Mouse (Mus musculus) kidney, adult 9 months (tissue): ENCODE results near the gene Krtap1-4.
A peak's percentile ranks its signal among the peaks of the same experiment; 100 is the strongest.
"Not testable (repeated sequence)": the region's sequence is repeated elsewhere in the genome, so short reads cannot be mapped to it uniquely, and the experiment has no call there.

Experiments used
- DNase-seq: peaks from one replicate; pipeline ENCODE4 v3.0.0; 2022

The Krtap1-4 gene

GRCm38 (mm10) chr11:99583245-99583704 is at the start of gene Krtap1-4:
Gene Krtap1-4 (minus strand): TSS chr11:99583654.
- DNase-seq = no peak

GRCm38 (mm10) chr11:99630890-99631289 is 47.4 kb upstream of the Krtap1-4 start:
- DNase-seq = no peak

GRCm38 (mm10) chr11:99628138-99628537 is 44.7 kb upstream of the Krtap1-4 start, which contains the start of gene Krtap4-1:
Gene Krtap4-1 (minus strand): TSS chr11:99628238.
- DNase-seq = no peak

GRCm38 (mm10) chr11:99620335-99620734 is 36.9 kb upstream of the Krtap1-4 start, which contains the start of gene Gm11562:
Gene Gm11562 (minus strand): TSS chr11:99620435.
- no peak for DNase-seq

GRCm38 (mm10) chr11:99614796-99615363 is 31.4 kb upstream of the Krtap1-4 start, which contains the start of gene Krtap2-4:
Gene Krtap2-4 (minus strand): TSS chr11:99614846.
- no peak for DNase-seq

- DNase-seq = not testable (repeated sequence)
Observed at GRCm38 (mm10) chr11:99610089-99610488, 26.6 kb upstream of the Krtap1-4 start, which contains the start of gene Gm11937. Gene Gm11937 (minus strand): TSS chr11:99610189.

- no peak for DNase-seq
Observed at GRCm38 (mm10) chr11:99609126-99609525, 25.7 kb upstream of the Krtap1-4 start.

GRCm38 (mm10) chr11:99603208-99603607 is 19.8 kb upstream of the Krtap1-4 start, which contains the start of gene Gm11938:
Gene Gm11938 (minus strand): TSS chr11:99603308.
- DNase-seq = not testable (repeated sequence)

GRCm38 (mm10) chr11:99597742-99598141 is 14.3 kb upstream of the Krtap1-4 start, which contains the start of gene Krtap9-3:
Gene Krtap9-3 (minus strand): TSS chr11:99598105.
- DNase-seq = not testable (repeated sequence)

- no peak for DNase-seq
Observed at GRCm38 (mm10) chr11:99590981-99591380, 7.5 kb upstream of the Krtap1-4 start, which contains the start of gene Krtap1-3. Gene Krtap1-3 (minus strand): TSS chr11:99591339.

GRCm38 (mm10) chr11:99585096-99585495 is 1.6 kb upstream of the Krtap1-4 start:
- DNase-seq = no peak

- no peak for DNase-seq
Observed at GRCm38 (mm10) chr11:99581564-99581963, 1.9 kb downstream of the Krtap1-4 start.

- no peak for DNase-seq
Observed at GRCm38 (mm10) chr11:99581051-99581450, 2.4 kb downstream of the Krtap1-4 start.

GRCm38 (mm10) chr11:99580636-99581035 is 2.8 kb downstream of the Krtap1-4 start, which contains the start of gene Krtap1-5:
Gene Krtap1-5 (minus strand): TSS chr11:99581016.
- DNase-seq = no peak

GRCm38 (mm10) chr11:99574106-99574505 is 9.3 kb downstream of the Krtap1-4 start:
- peak; percentile 61 for DNase-seq

- no peak for DNase-seq
Observed at GRCm38 (mm10) chr11:99573164-99573563, 10.3 kb downstream of the Krtap1-4 start.

GRCm38 (mm10) chr11:99566530-99566929 is 16.9 kb downstream of the Krtap1-4 start, which contains the start of gene Krtap3-1:
Gene Krtap3-1 (minus strand): TSS chr11:99566630.
- no peak for DNase-seq

GRCm38 (mm10) chr11:99562580-99562979 is 20.9 kb downstream of the Krtap1-4 start:
- DNase-seq = no peak

- DNase-seq = no peak
Observed at GRCm38 (mm10) chr11:99559366-99559765, 24.1 kb downstream of the Krtap1-4 start, which contains the start of gene Gm11939. Gene Gm11939 (minus strand): TSS chr11:99559466.

- DNase-seq = peak; percentile 6
Observed at GRCm38 (mm10) chr11:99557976-99558745, 25.3 kb downstream of the Krtap1-4 start.

- no peak for DNase-seq
Observed at GRCm38 (mm10) chr11:99556753-99557152, 26.7 kb downstream of the Krtap1-4 start, which contains the start of gene Krtap3-2. Gene Krtap3-2 (minus strand): TSS chr11:99556853.

- DNase-seq = no peak
Observed at GRCm38 (mm10) chr11:99556195-99556594, 27.3 kb downstream of the Krtap1-4 start.

GRCm38 (mm10) chr11:99550765-99551164 is 32.7 kb downstream of the Krtap1-4 start, which contains the start of gene Krtap3-3:
Gene Krtap3-3 (minus strand): TSS chr11:99550865.
- DNase-seq = no peak
